Mouse (Mus musculus): Measurements from ENCODE around the gene Gm379.

Gene Gm379

DNA sequence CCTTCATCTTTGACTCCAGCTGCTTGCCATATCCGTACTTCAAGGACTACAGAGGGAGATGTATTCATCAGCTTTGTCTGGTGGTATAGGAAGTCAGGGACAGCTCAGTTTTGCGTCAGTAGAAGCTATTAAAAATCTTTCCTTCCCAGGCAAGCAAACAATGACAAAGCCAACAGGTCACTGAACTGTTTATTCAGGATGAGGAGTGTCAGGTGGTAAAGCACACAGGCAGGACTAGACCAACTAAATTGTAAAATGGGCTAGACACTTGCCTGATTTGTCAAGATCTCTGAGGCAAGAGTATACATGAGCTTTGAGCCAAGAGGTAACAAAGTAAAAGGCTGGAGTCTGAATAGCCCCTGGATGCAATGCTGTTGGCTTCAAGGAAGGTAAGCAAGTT, at the start of gene Gm379:
Gene Gm379, minus strand, starts transcription at position 7 of the 400 bp plus-strand sequence.
- DNase-seq (ENCODE audit: low read depth, low spot score): no peak

DNA sequence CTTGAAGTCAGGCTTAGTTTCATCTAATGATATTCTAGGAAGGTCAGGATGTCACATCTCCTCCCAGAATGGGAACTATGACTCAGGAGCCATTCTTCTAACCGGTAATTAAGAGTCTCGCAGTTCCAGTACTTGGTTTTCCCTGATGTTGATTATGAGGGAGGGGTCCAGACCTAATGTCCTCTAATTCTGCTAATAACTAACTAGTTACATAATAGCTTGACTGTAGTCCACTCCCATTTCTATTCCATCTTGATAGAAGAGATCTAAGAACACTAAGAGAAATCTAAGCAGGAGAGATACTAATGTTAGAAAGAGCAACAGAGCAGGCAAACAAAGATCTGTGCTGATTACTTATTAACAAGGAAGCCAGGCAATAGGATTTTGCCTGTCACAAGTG, 39.6 kb upstream of the Gm379 start:
- DNase-seq (ENCODE audit: low read depth, low spot score): no peak

DNA sequence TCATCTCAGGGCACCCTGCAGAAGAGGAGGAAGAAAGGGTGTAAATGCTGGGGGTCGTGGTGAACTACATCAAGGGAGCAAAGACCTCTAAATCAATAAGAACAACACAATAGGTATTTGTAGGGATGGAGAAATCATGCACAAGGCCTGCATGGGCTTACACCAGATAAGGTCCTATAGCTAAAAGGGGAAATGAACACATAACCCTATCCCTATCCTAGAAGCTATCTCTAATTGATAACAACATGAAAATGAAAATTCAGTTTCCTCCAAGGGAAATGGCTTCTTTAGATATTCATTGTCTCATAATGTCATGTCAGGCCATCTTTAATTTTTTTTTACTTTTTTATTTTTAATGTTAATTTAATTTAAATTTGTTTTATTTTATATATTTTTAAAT, 4.2 kb upstream of the Gm379 start:
- DNase-seq (ENCODE audit: low read depth, low spot score): no peak

DNA sequence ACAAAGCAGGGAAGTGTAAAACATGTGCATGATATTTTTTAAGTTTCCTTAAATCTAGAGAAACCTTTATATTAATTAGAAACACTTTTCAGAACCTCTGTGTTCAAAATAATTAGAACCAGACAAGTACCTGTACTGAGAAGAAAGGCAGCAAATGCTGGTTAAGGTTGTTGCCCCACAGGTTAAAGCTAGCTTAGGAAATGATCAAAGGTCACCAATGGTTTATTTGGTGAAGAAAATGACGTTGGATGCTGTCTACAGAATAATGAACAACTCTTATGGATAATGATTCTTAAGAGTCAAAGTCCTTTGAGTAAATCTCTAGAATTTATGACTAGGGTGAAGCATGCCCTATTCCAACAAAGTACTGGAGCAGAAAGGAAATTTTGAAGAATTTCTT, 42.7 kb downstream of the Gm379 start:
- no peak for DNase-seq (ENCODE audit: low read depth, low spot score)

DNA sequence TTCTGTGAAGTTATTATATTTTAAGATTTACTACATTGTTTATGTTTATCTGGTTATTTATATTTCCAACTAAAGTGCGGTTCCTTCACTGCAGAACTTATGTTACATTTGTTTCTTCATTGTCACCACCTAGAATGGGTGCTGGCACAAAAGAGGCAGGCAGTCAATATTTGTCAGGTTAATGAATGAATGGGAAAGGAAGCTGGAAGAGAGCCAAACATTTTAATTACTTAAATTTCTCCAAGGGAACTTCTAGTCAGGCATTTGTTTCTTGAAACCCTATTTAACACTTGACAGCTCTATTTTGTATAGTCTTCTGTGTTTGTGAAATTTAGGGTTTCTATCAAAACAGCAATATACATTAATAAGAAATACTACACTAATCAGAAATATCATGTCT, 43.8 kb downstream of the Gm379 start:
- no peak for DNase-seq (ENCODE audit: low read depth, low spot score)

All from WW6 (cell line).